In genomic region chr11:95106440-95107236, GRCm38 (mm10) we compare ENCODE assay signal across 8 mouse cellular contexts. TPM values are rescaled to one million over a fixed set of nuclear protein-coding genes. Genes with fewer than 3 reads are reported as not detected.
DNase-seq lines count a peak whose midpoint lies in the region; ATAC-seq lines count a peak whose summit lies in the region.

No protein-coding gene starts in this region.

- H3K4me1 ChIP-seq in hindbrain, embryonic 14.5 days (replicated peaks; ENCODE audit: control insufficient read depth, insufficient read depth, low read length): no peaks in the 10 kb centered on the region

- peak; percentile 78 for DNase-seq in CD4-positive, CD25-positive, alpha-beta regulatory T cell, adult 2 months (ENCODE audit: low read depth, low spot score)
- peak; percentile 94 to 96 for DNase-seq in cerebellum, postnatal 10 days
- DNase-seq in frontal cortex, postnatal 25 days (ENCODE audit: low spot score in 2 of 2): peak; percentile 69 to 71
- peak; percentile 88 for DNase-seq in hindbrain, embryonic 14.5 days (ENCODE audit: low spot score)
- DNase-seq in layer of hippocampus, postnatal 25 days (ENCODE audit: extremely low spot score in 1 of 2, low spot score in 1 of 2): peak; percentile 76 to 91
- peak; percentile 50 to 70 for DNase-seq in right cerebral cortex, postnatal 36 days (ENCODE audit: low spot score in 2 of 2)

- H3K9ac ChIP-seq in hindbrain, embryonic 14.5 days: no peak overlapping the region

- no peaks in the 10 kb centered on the region for H3K36me3 ChIP-seq in hindbrain, embryonic 14.5 days (replicated peaks; ENCODE audit: control insufficient read depth, insufficient read depth)

- WGBS in hindbrain, embryonic 14.5 days: 33% methylated on average over 23 of the region's 23 CpGs

- H3K27ac ChIP-seq in hindbrain, embryonic 14.5 days: no peak overlapping the region

- 0 out of 2 replicates have a peak overlapping the region, but pooled peaks have one; percentile 8 for H3K4me2 ChIP-seq in hindbrain, embryonic 14.5 days (replicated peaks)

- no peaks in the 10 kb centered on the region for H3K9me3 ChIP-seq in hindbrain, embryonic 14.5 days (ENCODE audit: control insufficient read depth, low read length)

- no peak overlapping the region for H3K4me3 ChIP-seq in hindbrain, embryonic 14.5 days (replicated peaks; ENCODE audit: low read length)

- no peak for ATAC-seq in CD4-positive, CD25-positive, alpha-beta regulatory T cell, adult 4 months
- peak; percentile 82 for ATAC-seq in hindbrain, embryonic 14.5 days (ENCODE audit: low FRiP score)
- ATAC-seq in megakaryocyte-erythroid progenitor cell, adult 5-6 weeks (replicated peaks; ENCODE audit: low FRiP score, low TSS enrichment, poor library complexity, severe bottlenecking): peak; percentile 65

- 0 out of 2 replicates have a peak, but pooled peaks cover 5% of the 10 kb centered on the region for H3K27me3 ChIP-seq in hindbrain, embryonic 14.5 days (ENCODE audit: control insufficient read depth, insufficient read depth, low read length)

RNA-seq across cellular contexts. Expression of gene Dlx3, which starts 13.3 kb away (rescaled TPM):
- polyA plus RNA-seq in CD4-positive, CD25-positive, alpha-beta regulatory T cell, adult 4 months (2017; shearing (Covaris generic)): under 1 TPM in 1 of 2 experiments, not detected in 1; 0.20 TPM
- 0.07 and 0.27 TPM in 2 replicates for polyA plus RNA-seq in hindbrain, embryonic 14.5 days (2014; fragmentation: Nextera tagmentation; extraction: Ambion mirVana)
- not detected for total RNA-seq in layer of hippocampus, postnatal 25 days (2021)
- not detected in 2 replicates for total RNA-seq in megakaryocyte-erythroid progenitor cell, adult 5-6 weeks (2014; fragmentation: Nextera tagmentation)
- not detected in 2 replicates for total RNA-seq in megakaryocyte-erythroid progenitor cell, adult 5-6 weeks (2017)

RNA-seq across cellular contexts. Expression of gene Itga3, which starts 30.0 kb away (rescaled TPM):
- polyA plus RNA-seq in CD4-positive, CD25-positive, alpha-beta regulatory T cell, adult 4 months (2017; shearing (Covaris generic)): under 1 TPM; 0.51 to 0.63 TPM
- 15.6 and 16.9 TPM in 2 replicates for polyA plus RNA-seq in hindbrain, embryonic 14.5 days (2014; fragmentation: Nextera tagmentation; extraction: Ambion mirVana)
- total RNA-seq in layer of hippocampus, postnatal 25 days (2021): 10 to 100 TPM; 11.7 to 15.6 TPM
- not detected in 2 replicates for total RNA-seq in megakaryocyte-erythroid progenitor cell, adult 5-6 weeks (2014; fragmentation: Nextera tagmentation)
- total RNA-seq in megakaryocyte-erythroid progenitor cell, adult 5-6 weeks (2017): 0.28 TPM in 1 of 2 replicates, not detected in the other

RNA-seq across cellular contexts. Expression of gene Dlx4, which starts 39.4 kb away (rescaled TPM):
- polyA plus RNA-seq in CD4-positive, CD25-positive, alpha-beta regulatory T cell, adult 4 months (2017; shearing (Covaris generic)): not detected
- not detected in 2 replicates for polyA plus RNA-seq in hindbrain, embryonic 14.5 days (2014; fragmentation: Nextera tagmentation; extraction: Ambion mirVana)
- not detected for total RNA-seq in layer of hippocampus, postnatal 25 days (2021)
- total RNA-seq in megakaryocyte-erythroid progenitor cell, adult 5-6 weeks (2014; fragmentation: Nextera tagmentation): not detected in 2 replicates
- total RNA-seq in megakaryocyte-erythroid progenitor cell, adult 5-6 weeks (2017): not detected in 2 replicates

Comparison
In these comparisons a context has a peak if more than half of its experiments do, and no peak if none do; other contexts are left out.
1. RNA of gene Itga3, which starts 30.0 kb away (total RNA-seq): 11.7 to 15.6 TPM in layer of hippocampus, postnatal 25 days; 0.28 TPM in megakaryocyte-erythroid progenitor cell, adult 5-6 weeks; every median in the first group is over 4 times any median in the second.
2. Peak in every context shown above with its lines, with median percentiles within 50 percentile points of each other: DNase-seq.